Mouse (Mus musculus) right cerebral cortex, postnatal 10 days (tissue): ENCODE data around the gene Klf14.

ENCODE experiments used
- DNase-seq, 2 experiments: peaks; one replicate each; pipeline ENCODE4 v3.0.0; 2021; ENCODE audit warnings: low spot score in 2 of 2

The Klf14 gene

DNA sequence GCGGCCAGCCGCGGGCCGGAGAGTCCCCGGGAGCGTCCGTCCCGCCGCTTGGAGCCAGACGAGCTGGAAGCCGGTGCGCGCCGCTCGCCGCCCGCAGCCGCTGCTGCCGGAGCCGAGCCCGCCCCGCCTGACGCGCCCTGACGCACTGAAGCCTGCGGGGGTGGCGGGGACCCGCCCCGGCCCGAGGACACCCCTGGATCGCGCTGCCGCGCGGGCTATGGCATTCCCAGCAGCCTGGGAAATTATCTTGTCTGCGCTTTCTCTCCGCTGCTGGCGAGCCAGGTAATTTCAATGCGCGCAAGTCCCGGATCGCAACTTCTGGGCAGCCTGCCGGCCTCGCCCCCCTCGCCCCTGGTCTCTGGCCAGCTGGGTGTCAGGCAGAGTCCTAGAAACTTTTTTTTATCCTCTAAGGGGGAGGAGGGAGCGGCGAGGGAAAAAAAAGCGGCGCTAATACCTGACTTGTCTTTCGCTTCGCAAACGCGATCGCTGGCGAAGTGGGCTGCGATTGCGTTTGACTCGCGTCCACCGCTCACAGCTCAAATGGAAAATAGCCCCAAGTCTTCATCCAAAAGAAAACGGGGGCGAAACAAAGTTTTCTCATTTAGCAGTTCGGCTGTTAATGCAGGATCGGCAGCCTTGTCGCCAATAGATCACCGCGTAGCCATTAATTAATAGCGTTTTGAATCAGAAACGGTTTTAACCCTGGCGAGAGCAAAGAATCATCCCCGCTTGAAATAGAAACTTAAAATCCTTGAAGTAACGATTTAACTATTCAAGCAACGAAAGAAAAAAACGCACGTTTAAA is at the start of gene Klf14:
Klf14 (minus strand) TSS at position 343 of the 805 bp plus-strand sequence.
- DNase-seq, result no peak

DNA sequence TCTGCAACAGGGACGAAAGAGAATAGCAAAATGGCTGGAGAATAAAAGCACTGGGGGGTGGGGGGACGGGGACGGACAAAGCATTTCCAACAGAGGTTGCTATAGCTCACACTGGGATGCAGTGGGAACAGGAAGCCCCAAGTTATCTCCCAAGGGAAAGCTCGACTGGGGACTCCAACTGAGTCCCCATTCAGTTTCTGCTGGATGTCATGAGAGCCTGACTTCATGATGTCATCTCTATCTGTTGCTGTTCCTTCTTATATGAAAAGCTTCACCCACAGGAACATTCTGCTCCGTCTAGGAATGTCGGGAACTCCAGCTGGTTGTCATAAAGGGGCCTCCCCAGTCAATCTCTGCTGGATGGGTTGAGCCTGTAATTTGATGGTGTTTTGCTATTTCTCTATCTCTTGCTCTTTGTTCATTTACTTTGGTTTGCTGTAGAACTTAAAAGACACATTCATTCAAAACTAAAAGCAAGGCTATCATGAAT is 47.3 kb upstream of the Klf14 start:
- DNase-seq, result no peak

DNA sequence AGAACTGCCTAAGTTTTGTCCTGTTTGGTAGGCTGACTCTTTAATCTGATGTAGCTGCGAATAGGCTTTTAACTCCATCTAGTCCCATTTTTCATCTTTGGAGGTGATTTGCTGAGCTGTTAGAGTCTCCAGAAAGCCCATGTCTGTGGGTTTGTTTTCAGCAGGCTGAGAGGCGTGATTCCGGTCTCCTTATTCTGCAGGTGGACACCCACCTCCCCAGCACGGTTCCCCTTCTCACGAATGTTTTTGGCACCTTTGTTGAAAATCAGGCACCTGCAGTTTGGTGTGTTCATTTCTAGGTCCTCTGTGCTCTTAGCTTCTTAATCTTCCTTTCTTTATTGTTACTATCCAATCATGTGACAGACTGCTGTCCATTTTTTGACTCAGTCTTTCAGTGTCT is 27.5 kb upstream of the Klf14 start:
- no peak for DNase-seq

DNA sequence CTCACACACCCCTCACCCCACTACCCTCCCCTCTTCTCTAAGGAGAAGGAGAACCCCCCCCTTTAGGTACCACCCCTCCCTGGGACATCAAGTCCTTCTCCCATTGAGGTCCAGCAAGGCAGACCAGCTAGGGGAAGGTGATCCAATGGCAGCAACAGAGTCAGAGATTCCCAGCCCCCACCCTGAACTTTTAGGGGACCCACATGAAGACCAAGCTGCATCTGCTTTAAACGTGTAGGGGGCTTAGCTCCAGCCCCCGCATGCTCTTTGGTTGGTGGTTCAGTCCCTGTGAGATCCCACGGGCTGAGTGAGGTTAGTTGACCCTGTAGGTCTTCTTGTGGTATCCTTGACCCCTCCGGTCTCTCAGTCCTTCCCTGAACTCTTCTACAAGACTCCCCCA is 24.1 kb upstream of the Klf14 start:
- DNase-seq, result no peak

DNA sequence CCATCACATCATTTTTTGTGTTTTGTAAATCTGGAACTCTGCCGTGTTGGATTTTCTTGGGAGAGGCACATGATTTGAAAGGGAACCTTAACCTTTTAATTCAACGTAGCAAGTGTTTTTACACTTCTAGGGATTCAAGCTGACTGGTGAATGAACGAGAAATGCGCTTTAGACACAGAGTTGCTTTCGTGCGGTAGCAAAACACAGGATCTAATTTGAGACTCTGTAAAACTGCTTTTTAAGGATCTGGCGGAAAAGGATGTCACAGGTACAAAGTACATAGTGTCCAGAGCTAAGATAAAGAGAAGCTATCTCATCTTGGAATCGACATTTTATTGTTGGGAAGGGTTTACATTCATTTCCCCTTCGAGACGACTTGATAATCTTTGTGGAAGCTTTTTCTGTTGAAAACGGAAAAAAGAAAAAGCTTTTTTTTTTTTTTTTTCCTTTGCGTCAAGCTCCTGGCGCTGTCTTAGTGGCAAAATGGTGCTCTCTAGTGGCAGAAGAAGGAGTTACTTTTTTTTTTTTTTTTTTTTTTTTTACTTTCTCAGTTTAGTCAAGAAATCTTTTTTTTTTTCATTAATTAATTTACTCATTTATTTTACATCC is 23.6 kb upstream of the Klf14 start:
- no peak for DNase-seq

DNA sequence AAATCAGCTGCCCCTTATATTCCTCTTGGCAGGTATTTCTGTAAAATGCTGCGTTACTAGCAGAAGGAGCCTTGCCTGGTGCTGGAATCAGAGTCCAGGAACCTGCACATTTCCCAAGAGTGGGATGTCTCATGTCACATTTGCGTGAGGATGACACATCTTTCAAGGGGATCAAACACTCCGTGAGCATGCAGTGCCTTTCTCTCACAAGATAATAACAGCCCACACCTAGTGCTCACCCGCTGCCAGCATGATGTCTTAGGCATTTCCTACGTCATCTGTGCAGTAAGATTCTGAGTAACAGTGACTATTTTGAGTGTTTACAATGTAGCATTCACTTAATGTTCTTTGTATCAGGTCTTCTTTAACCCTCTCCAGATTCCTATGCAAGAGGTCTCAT is 22.5 kb upstream of the Klf14 start:
- no peak for DNase-seq

DNA sequence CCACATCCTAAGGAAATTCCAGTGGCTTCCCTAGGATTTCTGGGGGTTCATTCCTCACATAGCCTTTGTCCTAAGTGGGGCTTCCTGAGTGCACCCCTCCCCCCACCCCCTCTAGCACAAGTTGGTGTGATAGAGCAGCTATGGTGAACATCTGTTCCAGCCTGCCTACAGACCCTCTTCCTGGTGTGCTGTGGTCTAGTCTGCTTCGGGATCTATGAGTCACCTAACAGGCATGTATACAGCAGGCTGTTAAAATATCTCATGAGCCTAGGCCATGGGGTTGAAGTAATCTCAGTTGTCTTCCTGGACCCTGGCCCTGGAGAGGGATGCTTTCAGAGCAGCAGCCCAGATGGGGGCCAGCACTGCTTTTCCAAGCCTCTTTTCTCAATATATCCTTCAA is 19.7 kb upstream of the Klf14 start:
- no peak for DNase-seq

DNA sequence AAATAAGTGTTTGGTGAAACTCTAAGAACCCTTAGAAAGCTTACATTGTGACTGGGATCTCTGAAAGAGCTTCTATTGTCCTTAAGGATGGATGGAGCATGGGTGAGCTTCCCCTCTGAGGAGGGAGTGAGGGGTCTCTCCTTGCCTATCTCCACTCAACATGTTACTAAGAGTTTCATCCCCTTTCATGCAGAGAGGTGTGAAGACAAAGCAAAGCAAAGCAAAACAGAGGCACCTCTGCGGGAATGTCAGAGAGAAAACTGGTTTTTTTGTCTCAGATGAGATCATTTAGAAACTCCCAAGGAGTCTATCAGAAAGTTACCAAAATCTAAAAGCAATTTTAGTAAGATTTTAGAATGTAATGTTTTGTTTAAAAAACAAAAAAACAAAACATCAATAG is 13.2 kb upstream of the Klf14 start:
- DNase-seq, result no peak

DNA sequence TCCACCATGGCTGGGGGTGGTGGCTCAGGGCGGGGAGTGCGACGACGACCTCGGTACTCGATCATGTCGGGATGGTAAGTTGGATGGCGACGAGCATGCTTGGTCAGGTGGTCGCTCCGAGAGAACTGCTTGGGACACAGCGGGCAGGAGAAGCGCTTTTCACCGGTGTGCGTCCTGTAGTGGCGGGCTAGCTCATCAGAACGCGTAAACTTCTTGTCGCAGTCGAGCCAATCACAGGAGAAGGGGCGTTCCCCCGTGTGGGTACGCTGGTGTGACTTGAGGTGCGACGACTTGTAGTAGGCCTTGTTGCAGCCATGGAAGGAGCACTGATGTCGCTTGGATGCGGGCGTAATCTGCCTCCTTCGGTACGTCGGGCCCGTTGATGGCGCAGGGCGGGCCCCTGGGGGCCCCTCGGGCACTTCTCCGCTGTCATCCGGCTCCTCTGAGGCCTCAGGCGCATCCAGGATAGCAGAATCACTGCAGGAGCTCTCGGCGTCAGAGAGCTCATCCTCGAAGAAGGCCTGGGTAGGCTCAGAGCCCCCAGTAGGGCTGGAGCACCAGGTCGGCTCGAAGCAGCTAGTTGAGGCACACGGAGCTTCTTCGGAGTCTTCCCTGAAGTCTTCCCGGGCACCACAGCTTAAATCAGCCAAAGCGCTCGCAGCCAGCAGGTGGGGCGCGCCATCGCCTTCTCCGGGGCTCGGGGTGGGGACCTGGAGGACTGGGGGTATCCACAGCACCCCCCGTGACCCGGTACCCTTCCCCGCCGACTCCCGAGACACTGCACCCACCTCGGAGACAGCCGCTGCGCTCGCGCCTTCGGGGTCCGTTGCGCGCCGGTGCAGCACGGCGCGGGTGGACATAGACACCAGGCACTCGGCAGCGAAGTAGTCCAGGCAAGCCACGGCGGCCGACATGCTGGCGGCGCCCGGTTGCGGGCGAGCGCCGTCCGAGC is 818 bp downstream of the Klf14 start:
- peak; percentile 40 to 51 for DNase-seq

DNA sequence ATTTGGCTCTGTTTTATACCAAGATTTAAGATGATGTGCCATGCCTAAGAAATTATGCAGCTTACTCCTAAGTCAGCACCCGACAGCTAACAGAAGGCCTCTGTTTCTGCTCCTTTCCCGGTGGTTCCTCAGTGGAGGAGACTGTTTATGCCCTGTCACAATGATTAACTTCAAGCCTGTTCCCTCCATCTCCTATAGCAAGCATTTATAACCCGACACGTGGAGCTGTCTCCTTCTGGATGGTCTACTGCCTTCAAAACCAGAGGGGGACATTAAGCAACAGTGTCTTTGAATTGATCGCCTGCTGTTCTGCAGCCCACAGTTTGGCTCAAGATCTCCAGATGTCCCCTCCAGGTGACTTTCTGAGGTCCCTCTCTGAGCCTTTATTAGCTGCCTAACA is 19.6 kb downstream of the Klf14 start:
- no peak for DNase-seq

DNA sequence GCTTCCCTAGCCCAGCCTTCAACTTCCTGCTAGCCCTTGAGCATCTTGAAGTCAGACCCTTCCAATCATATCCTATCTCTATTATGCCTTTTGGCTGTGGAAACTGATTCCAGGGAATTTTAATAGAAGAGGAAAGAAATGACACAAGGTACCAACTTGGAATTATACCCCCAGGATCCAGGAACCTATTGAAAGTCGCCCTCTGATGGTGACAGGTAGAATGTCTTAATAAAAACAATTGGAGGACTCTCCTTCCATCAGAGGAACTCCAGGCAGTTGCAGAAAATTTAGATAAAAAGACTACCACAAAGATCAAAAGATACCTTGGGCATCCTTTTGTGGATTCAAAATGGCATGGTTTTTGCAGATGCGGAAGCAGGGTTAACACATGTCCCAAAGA is 36.1 kb downstream of the Klf14 start:
- no peak for DNase-seq

DNA sequence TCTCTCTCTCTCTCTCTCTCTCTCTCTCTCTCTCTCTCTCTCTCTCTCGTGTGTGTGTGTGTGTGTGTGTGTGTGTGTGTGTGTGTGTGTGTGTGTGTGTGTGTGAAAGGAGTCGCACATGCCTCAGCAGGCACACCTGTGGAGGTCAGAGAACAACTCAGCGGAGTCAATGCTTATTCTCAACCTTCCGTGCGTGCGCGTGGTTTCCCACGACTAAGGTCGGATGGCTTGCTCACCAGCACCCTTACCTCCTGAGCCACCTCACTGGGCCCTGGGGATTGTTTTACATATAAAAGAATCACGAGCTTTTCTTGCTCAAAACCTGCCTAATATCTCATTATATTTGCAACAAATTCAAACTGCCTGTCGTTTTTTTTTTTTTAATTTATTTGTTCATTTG is 37.1 kb downstream of the Klf14 start:
- no peak for DNase-seq

DNA sequence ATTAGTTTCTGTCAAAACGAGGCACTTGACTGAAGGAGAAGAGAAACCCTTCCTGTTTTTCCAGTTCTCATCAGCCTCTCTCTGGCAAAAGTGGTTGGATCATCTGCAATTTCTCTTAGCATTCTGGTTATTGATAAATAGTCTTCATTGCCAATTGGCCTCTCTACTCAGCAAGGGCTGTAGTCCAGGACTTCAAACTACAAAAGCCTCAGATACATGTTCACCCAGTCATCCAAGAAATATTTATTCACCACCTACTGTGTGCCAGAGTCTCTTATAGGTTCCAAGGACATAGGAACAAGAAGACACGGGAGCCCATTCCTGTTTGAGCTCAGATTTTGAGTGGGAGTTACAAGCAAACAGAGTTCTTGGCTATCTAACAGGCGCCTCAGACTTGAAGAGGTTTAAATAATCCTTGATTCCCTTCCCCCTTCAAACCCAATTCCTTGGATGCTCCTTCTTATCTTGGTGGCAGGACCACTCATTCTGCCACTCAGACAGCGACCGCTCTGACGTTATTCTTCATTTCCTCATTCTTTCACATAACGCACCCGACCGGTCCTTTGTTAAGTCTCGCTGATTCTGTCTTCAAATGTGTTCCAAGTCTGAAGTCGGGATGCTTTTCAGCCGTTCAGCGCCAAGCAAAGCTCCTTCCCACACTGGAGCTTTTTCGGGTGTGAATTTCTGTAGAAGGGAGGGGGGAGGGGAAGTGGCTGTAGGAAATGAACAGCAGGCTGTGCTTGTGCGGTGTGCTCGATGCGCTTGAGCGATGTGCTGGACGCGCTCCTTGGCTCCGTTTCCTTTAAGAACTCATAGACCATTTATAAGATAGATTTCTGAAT is 37.8 kb downstream of the Klf14 start:
- DNase-seq, result peak; percentile 68 to 80

DNA sequence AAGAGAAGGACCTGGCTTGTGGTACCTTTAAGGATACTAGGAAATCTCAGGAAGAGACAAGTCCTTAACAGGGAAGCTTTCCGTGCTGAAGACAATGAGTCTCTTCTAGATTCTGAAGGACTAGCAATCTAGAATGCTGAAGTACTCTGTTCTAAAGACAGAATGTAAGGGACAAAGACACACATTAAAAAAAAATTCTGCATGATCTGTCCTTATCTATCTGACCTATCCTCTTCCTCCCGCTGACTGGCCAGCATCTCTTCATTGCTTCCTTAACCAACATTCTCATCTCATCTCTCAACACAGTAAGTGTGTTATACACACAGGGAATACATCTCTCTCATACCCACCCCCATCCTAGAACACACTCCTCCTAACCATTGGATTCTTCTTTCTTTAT is 43.4 kb downstream of the Klf14 start, which contains the start of gene Tsga13:
Tsga13 (minus strand) TSS at position 101 of the 400 bp plus-strand sequence.
- DNase-seq, result no peak

DNA sequence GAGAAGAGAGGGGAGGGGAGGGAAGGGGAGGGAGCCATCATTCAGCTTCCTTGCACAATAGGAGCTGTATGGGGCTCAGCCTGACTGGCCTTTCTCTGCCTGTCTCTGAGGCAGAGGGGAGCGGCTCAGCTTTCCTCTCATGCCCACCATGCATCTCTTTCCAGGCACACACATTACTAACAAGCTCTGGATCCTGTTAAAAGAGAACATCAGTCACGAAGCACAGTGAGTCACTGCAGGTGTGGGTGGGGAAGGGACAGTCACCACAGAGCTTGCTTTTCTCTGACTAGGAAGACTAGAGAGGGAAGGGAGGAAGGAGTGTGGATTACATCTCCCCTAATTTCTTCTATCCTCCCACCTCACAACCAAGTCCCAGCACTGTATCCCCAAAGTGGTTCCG is 50.9 kb downstream of the Klf14 start:
- peak; percentile 30 to 32 for DNase-seq
